Mouse (Mus musculus): ENCODE measurements around the gene Fry.

GRCm38 (mm10) chr5:150328686-150329085, 210.2 kb downstream of the Fry start:
- TF ChIP-seq EP300 (IDR thresholded peaks at IDR 0.05; ENCODE audit: insufficient read depth, low read depth, low read length) (no peak), POLR2A (IDR thresholded peaks at IDR 0.05; ENCODE audit: insufficient read depth, low read length) (no peak), CTCF (IDR thresholded peaks at IDR 0.05; ENCODE audit: low read depth, low read length) (no peak)
